Mouse (Mus musculus): Measurements from ENCODE around the gene Fbxo11. TPM values are rescaled to one million over a fixed set of nuclear protein-coding genes. Genes with fewer than 3 reads are reported as not detected.
A peak's percentile ranks its signal among the peaks of the same experiment; 100 is the strongest.

Fbxo11 gene
- polyA plus RNA-seq, 1 experiment = 39.6 TPM

- WGBS = 100% methylated on average over 1 of the region's 1 CpGs
- Histone ChIP-seq H3K4me1 (replicated peaks; ENCODE audit: control insufficient read depth, insufficient read depth, low read length) (peaks cover 3% of the 10 kb centered on the region; the same call in 1 of the 2 replicates), H3K27me3 (ENCODE audit: control insufficient read depth, insufficient read depth, low read length) (no peaks in the 10 kb centered on the region), H3K4me3 (ENCODE audit: control insufficient read depth, insufficient read depth, low read length) (no peak overlapping the region), H3K27ac (ENCODE audit: control insufficient read depth, insufficient read depth, low read length) (no peak overlapping the region), H3K36me3 (ENCODE audit: control insufficient read depth, insufficient read depth, low read length) (no peaks in the 10 kb centered on the region)
- DNase-seq = no peak
- TF ChIP-seq POLR2A (IDR thresholded peaks at IDR 0.05; ENCODE audit: control insufficient read depth, extremely low read depth, insufficient read depth, low read length, poor library complexity) (no peak), CTCF (IDR thresholded peaks at IDR 0.05; ENCODE audit: borderline replicate concordance, control insufficient read depth, extremely low read depth, insufficient read depth, low read length, poor library complexity) (no peak)
Measured at GRCm38 (mm10) chr17:88050892-88051291, 14.2 kb downstream of the Fbxo11 start.

GRCm38 (mm10) chr17:88050318-88050717, 14.8 kb downstream of the Fbxo11 start:
- Histone ChIP-seq H3K4me3 (ENCODE audit: control insufficient read depth, insufficient read depth, low read length) (no peak overlapping the region), H3K4me1 (replicated peaks; ENCODE audit: control insufficient read depth, insufficient read depth, low read length) (peaks cover 3% of the 10 kb centered on the region; the same call in 1 of the 2 replicates), H3K36me3 (ENCODE audit: control insufficient read depth, insufficient read depth, low read length) (no peaks in the 10 kb centered on the region), H3K27me3 (ENCODE audit: control insufficient read depth, insufficient read depth, low read length) (no peaks in the 10 kb centered on the region), H3K27ac (ENCODE audit: control insufficient read depth, insufficient read depth, low read length) (no peak overlapping the region)
- TF ChIP-seq POLR2A (IDR thresholded peaks at IDR 0.05; ENCODE audit: control insufficient read depth, extremely low read depth, insufficient read depth, low read length, poor library complexity) = no peak
- no peak for TF ChIP-seq CTCF (IDR thresholded peaks at IDR 0.05; ENCODE audit: borderline replicate concordance, control insufficient read depth, extremely low read depth, insufficient read depth, low read length, poor library complexity)
- 93% methylated on average over 2 of the region's 2 CpGs for WGBS
- DNase-seq = no peak

- Histone ChIP-seq H3K27ac (ENCODE audit: control insufficient read depth, insufficient read depth, low read length) (peak overlapping the region; percentile 88), H3K36me3 (ENCODE audit: control insufficient read depth, insufficient read depth, low read length) (no peaks in the 10 kb centered on the region), H3K27me3 (ENCODE audit: control insufficient read depth, insufficient read depth, low read length) (no peaks in the 10 kb centered on the region), H3K4me1 (replicated peaks; ENCODE audit: control insufficient read depth, insufficient read depth, low read length) (peaks cover 13% of the 10 kb centered on the region), H3K4me3 (ENCODE audit: control insufficient read depth, insufficient read depth, low read length) (no peak overlapping the region)
- no peak for TF ChIP-seq POLR2A (IDR thresholded peaks at IDR 0.05; ENCODE audit: control insufficient read depth, extremely low read depth, insufficient read depth, low read length, poor library complexity)
- TF ChIP-seq CTCF (IDR thresholded peaks at IDR 0.05; ENCODE audit: borderline replicate concordance, control insufficient read depth, extremely low read depth, insufficient read depth, low read length, poor library complexity) = no peak
- 28% methylated on average over 12 of the region's 12 CpGs for WGBS
- DNase-seq = peak; percentile 74
Measured at GRCm38 (mm10) chr17:88042099-88043086, 22.7 kb downstream of the Fbxo11 start.

- Histone ChIP-seq H3K4me3 (ENCODE audit: control insufficient read depth, insufficient read depth, low read length) (no peak overlapping the region), H3K27ac (ENCODE audit: control insufficient read depth, insufficient read depth, low read length) (no peak overlapping the region), H3K4me1 (replicated peaks; ENCODE audit: control insufficient read depth, insufficient read depth, low read length) (peaks cover 13% of the 10 kb centered on the region), H3K27me3 (ENCODE audit: control insufficient read depth, insufficient read depth, low read length) (no peaks in the 10 kb centered on the region), H3K36me3 (ENCODE audit: control insufficient read depth, insufficient read depth, low read length) (no peaks in the 10 kb centered on the region)
- no peak for DNase-seq
- no peak for TF ChIP-seq POLR2A (IDR thresholded peaks at IDR 0.05; ENCODE audit: control insufficient read depth, extremely low read depth, insufficient read depth, low read length, poor library complexity)
- no peak for TF ChIP-seq CTCF (IDR thresholded peaks at IDR 0.05; ENCODE audit: borderline replicate concordance, control insufficient read depth, extremely low read depth, insufficient read depth, low read length, poor library complexity)
- WGBS = 88% methylated on average over 5 of the region's 5 CpGs
Measured at GRCm38 (mm10) chr17:88040810-88041209, 24.3 kb downstream of the Fbxo11 start.

GRCm38 (mm10) chr17:88034418-88034817, 30.7 kb downstream of the Fbxo11 start:
- DNase-seq = no peak
- no peak for TF ChIP-seq CTCF (IDR thresholded peaks at IDR 0.05; ENCODE audit: borderline replicate concordance, control insufficient read depth, extremely low read depth, insufficient read depth, low read length, poor library complexity)
- TF ChIP-seq POLR2A (IDR thresholded peaks at IDR 0.05; ENCODE audit: control insufficient read depth, extremely low read depth, insufficient read depth, low read length, poor library complexity) = no peak
- Histone ChIP-seq H3K36me3 (ENCODE audit: control insufficient read depth, insufficient read depth, low read length) (no peaks in the 10 kb centered on the region), H3K4me1 (replicated peaks; ENCODE audit: control insufficient read depth, insufficient read depth, low read length) (no peaks in the 10 kb centered on the region; the same call in 1 of the 2 replicates), H3K27me3 (ENCODE audit: control insufficient read depth, insufficient read depth, low read length) (no peaks in the 10 kb centered on the region), H3K4me3 (ENCODE audit: control insufficient read depth, insufficient read depth, low read length) (no peak overlapping the region), H3K27ac (ENCODE audit: control insufficient read depth, insufficient read depth, low read length) (no peak overlapping the region)
- 97% methylated on average over 4 of the region's 4 CpGs for WGBS

- Histone ChIP-seq H3K36me3 (ENCODE audit: control insufficient read depth, insufficient read depth, low read length) (no peaks in the 10 kb centered on the region), H3K27ac (ENCODE audit: control insufficient read depth, insufficient read depth, low read length) (no peak overlapping the region), H3K4me3 (ENCODE audit: control insufficient read depth, insufficient read depth, low read length) (no peak overlapping the region), H3K4me1 (replicated peaks; ENCODE audit: control insufficient read depth, insufficient read depth, low read length) (no peaks in the 10 kb centered on the region; the same call in 1 of the 2 replicates), H3K27me3 (ENCODE audit: control insufficient read depth, insufficient read depth, low read length) (no peaks in the 10 kb centered on the region)
- over 99% methylated on average over 5 of the region's 5 CpGs for WGBS
- no peak for TF ChIP-seq CTCF (IDR thresholded peaks at IDR 0.05; ENCODE audit: borderline replicate concordance, control insufficient read depth, extremely low read depth, insufficient read depth, low read length, poor library complexity)
- no peak for TF ChIP-seq POLR2A (IDR thresholded peaks at IDR 0.05; ENCODE audit: control insufficient read depth, extremely low read depth, insufficient read depth, low read length, poor library complexity)
- DNase-seq = no peak
Measured at GRCm38 (mm10) chr17:88031755-88032154, 33.3 kb downstream of the Fbxo11 start.
